Mouse (Mus musculus) gastrocnemius, postnatal 36 days (tissue): ENCODE data around the gene Snx22. TPM values are rescaled to one million over a fixed set of nuclear protein-coding genes. Genes with fewer than 3 reads are reported as not detected.

Experiments
- DNase-seq, 2 experiments: peaks; one replicate each; pipeline ENCODE4 v3.0.0; 2022
- intact Hi-C: fragments of 180-260 bp; cut with DNase I; formaldehyde crosslinking; loops from one replicate; pipeline ENCODE4 v1.15.1; 2025
- long read RNA-seq, 2 experiments: library from polyadenylated mRNA; stranded (forward); transcript quantifications; one replicate each; pipeline ENCODE4 v2.0.0; 2021
- total RNA-seq, 2 experiments: library from RNA; stranded (reverse); gene quantifications; 2 replicates each; pipeline ENCODE4 v1.2.3; 2021

The Snx22 gene
- total RNA-seq: under 1 TPM; 0.13 to 0.15 TPM
- long read RNA-seq, experiment 1: 0 reads
- long read RNA-seq, experiment 2: 0 reads

- DNase-seq: peak; percentile 79 to 85
- intact Hi-C loops: no loop called here
These were observed at the start of gene Snx22 for GRCm38 (mm10) chr9:66069583-66069982. Gene Snx22 (minus strand): TSS chr9:66069719.

DNA sequence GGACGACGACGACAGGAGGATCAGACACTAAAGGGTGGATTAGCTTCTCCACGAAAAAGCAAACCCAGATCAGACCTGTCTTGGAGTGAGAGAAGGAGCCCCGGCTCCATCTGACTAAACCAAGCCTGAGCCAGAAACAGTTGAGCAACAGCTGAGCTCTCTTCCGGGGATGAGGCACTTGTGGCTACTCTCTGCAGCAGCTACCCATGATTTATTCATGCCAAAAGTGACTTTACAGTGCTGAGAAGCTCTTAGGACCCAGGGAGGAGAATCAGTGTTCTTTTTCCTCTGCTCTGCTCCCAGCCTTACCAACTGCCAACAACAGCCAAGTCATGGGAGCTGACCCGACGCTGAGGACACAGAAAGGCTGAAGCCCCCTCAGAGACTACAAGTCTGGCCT lies 47.4 kb upstream of the Snx22 start:
- intact Hi-C loops: no loop called here

GRCm38 (mm10) chr9:66114341-66114740 lies 44.8 kb upstream of the Snx22 start:
- intact Hi-C loops: no loop called here
- no peak for DNase-seq

More for the DNA sequence above, 47.4 kb upstream of the Snx22 start:
- no peak for DNase-seq

- intact Hi-C loops: no loop called here
These were observed 41.3 kb upstream of the Snx22 start for GRCm38 (mm10) chr9:66110611-66111379.

DNA sequence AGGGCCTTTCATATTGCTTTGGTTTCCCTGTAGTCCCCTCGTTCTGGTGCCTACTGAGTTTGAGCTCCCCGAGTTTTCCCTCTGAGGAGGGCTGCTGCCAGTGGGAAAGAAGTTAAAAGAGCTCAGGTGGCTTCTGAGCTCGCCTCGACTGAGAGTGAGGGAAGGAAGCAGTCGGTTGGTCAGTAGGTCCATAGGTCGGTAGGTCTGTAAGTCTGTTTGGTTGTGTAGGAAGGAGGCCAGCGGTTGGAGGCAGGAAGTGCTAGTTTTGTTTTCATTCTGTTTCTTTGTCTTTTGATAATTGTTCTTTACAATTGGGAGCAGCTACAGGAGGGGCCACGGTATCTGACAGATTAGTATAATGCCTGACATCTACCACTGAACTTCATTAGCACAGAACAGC lies 40.6 kb upstream of the Snx22 start:
- intact Hi-C loops: no loop called here

More at GRCm38 (mm10) chr9:66110611-66111379, 41.3 kb upstream of the Snx22 start:
- DNase-seq: no peak

GRCm38 (mm10) chr9:66109574-66109973 lies 40.1 kb upstream of the Snx22 start:
- intact Hi-C loops: no loop called here
- DNase-seq: no peak

More for the DNA sequence above, 40.6 kb upstream of the Snx22 start:
- DNase-seq: no peak

DNA sequence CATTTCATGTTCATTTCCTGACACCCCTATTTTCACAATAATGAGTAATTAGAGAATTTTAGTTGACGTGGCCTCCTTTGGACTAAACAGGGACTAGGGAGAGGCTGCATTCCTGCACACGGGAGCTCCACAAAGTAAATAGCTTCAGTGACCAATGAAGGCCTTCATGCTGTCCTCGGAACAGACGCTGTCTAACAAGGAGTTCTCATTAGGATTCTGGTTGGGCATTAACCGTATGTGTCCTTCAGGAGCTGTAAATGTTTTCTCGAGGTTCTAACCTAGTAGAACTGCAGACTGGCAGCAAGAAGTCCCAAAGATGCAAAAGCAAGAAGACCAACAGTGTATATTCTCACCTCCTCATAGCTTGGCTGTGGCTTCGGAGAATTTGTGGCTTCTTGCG lies 35.6 kb upstream of the Snx22 start:
- intact Hi-C loops: no loop called here
- DNase-seq: no peak

DNA sequence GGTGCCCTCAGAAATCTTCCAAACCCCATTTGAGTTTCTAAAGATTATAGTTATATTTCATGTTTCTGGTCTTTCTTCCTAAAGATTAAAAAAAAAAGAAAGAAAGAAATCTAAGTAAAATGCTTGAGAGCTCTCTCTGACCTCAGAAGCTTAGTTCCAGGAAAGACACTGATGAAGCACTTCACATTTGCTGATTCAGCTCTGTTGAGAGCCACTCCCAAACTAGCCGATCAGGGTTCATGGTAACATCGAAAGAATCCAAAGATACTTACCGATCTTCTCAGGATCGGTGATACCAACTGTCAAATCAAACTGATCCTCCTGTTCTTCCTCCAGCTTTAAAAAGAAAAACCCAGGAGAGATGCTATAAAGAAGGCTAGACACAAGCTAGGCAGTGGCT lies 35.1 kb upstream of the Snx22 start:
- intact Hi-C loops: no loop called here
- no peak for DNase-seq

GRCm38 (mm10) chr9:66102668-66103067 lies 33.1 kb upstream of the Snx22 start:
- DNase-seq: no peak
- intact Hi-C loops: no loop called here

DNA sequence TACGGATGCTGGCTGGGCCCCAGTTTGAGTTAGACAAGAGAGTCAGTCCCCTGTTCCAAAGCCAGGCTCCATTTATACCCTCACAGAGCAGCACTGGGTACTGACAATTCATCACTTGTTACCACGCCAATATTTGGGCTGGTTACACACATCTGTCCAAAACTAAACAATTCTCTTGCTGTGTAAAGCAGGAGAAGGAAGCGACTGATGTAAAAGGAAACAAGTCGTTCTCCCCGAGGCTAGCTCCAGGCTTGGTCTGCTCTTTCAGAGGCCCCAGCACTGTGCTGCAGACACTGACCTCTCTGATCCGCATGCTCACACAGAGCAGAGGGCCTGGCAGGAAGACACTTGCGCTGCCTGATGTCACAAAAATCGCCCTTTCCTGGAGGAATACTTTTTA lies 32.1 kb upstream of the Snx22 start:
- intact Hi-C loops: no loop called here

DNA sequence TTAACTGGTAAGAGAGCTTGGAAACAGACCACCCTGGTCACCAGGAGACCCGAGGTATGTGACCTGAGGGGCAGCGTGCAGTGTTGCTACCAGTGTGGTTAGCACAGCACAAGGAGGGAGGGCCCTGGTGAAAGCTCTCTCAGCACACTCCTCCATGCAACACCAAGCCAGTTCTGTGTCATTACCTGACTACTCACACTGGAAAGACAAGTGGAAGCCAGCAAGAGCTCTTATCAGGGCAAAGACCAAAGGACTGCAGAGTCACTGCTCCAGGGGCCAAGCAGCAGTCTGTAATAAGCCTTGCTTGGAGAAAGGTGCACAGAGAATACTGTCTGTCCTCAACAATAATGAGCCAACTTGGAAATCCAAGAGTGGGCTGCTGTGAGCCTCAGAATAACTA lies 23.1 kb upstream of the Snx22 start:
- no peak for DNase-seq
- intact Hi-C loops: no loop called here

More for the DNA sequence above, 32.1 kb upstream of the Snx22 start:
- DNase-seq: no peak

DNA sequence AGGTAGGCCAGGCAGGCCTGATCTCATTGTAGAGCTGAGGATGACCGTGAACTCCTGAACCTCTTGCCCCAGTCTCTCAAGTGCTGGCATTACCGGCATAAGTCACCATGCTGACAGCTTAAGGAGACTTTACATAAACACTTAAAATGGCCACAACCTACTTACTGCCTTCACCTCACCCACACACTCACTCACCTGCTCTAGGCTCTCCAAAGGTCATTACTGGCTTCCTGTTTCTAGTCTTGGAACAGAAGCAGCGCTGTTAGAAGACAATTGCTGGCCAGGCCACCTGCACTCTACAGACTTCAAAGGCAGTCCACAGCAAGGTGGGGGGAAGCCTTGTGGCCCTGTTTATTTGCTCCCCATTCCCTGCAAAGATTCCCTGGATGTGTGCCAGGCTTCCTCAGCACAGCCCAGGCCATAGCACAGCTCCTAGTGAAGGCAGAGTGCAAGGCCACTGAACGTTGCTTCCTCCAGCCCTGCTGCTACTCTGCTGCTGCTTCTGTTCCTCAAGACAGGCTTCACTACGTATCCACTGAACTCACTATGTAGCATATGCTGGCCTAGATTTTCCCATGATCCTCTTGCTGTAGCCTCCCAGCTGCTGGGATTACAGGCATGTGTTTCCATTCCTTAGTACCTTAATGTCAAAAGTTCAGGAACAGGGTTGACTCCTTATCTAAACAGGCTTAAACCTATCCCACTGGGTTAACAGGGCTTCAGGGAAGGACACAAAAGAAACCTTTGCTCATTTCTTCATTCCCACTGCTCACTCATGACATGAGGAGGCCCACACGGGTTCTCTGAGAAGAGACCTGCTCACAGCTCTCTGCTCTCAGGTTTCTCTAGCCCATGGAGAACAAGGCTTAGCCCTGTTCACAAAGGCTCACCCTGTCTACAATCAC lies 22.1 kb upstream of the Snx22 start:
- intact Hi-C loops: no loop called here
- no peak for DNase-seq

- intact Hi-C loops: no loop called here
These were observed 21.2 kb upstream of the Snx22 start for GRCm38 (mm10) chr9:66090593-66091244.

DNA sequence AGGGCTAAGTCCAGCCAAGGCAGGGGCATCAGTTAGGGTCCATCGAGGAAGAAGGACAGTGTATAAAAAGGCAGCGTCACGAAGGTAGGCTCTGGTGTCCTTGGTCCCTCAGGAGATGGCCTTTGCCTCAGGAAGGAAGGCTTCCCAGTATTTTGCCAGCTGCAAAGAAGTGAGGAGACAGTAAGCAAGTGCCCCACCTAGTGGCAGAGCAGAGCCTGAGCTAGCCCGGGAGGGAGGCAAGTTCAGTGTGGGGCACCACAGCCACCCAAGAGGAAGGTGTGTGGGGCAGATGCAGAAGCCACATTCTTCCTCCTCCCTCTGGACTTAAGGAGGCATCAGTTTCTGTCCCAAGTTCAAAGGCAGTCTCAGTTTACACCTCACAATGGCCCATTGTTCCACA lies 18.9 kb upstream of the Snx22 start:
- intact Hi-C loops: no loop called here
- peak in 1 of 2 experiments; percentile 53 for DNase-seq

More at GRCm38 (mm10) chr9:66090593-66091244, 21.2 kb upstream of the Snx22 start:
- no peak for DNase-seq

DNA sequence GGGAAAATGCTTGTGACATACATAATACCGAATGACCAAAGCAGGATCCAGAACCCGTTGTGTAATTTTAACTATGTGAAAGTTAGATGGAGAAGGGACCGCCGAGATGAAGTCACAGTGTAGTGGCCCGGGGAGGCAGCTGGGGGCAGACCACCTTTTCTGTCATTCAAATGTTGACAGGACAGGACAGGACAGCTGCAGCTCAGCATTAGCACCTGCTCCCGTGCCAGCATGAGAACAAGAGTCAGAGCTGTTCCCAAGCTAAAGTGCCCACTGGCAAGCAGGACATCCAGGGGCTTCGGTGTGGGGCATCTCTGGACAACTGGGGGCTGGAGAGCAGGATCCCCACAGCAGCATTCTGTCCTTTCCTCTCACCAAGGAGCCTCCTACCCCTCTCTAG lies 17.5 kb upstream of the Snx22 start:
- no peak for DNase-seq
- intact Hi-C loops: no loop called here

GRCm38 (mm10) chr9:66084171-66084570 lies 14.7 kb upstream of the Snx22 start:
- intact Hi-C loops: no loop called here
- no peak for DNase-seq

DNA sequence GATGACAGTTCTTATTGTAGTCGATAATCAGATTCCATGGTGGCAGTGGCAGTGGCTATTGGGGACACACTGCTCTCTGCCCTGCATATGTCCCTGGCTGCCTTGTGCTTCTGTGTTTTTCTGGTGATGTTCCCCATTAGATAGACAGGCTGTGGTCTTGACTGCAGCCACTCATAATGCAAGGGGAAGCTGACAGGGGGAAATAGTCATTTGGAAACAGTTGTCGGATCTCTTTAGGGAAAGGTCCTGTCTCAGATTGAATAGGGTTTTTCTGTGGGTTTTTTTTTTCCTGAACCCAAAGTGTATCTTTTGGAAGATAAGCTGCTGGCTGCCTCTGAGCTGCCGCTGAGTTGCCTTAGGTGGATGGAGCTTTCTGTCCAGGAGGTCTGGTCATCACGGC lies 12.5 kb upstream of the Snx22 start:
- no peak for DNase-seq
- intact Hi-C loops: no loop called here

DNA sequence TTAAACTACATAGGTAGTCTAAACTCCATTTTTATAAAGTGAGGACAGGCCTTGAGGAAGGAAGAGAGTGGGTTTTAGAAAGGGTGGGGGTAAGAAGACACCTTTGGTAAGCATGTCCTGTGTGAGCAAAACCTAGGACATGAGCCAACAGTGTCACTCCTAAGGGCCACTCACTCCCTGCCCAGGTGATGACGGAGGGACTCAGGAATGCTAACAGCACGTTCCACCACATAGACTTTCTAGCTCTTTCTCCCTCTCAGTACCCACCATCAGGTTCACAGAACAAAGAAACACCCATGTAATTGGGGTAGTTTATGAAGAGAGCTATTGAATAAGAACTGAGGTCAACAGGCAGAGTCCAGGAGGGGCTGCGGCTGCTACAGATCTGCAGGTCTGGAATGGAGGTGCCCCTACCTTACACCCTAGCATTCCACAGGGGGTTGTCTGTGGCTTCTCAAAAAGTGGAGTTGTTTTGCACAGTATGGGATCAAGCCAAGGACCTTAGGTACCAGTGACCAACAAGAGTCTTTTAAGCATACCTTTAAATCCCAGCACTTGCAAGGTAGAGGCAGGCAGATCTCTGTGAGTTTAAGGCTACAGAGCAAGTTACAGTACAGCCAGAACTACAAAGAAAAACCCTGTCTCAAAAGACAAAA lies 11.4 kb upstream of the Snx22 start:
- intact Hi-C loops: no loop called here
- DNase-seq: no peak

DNA sequence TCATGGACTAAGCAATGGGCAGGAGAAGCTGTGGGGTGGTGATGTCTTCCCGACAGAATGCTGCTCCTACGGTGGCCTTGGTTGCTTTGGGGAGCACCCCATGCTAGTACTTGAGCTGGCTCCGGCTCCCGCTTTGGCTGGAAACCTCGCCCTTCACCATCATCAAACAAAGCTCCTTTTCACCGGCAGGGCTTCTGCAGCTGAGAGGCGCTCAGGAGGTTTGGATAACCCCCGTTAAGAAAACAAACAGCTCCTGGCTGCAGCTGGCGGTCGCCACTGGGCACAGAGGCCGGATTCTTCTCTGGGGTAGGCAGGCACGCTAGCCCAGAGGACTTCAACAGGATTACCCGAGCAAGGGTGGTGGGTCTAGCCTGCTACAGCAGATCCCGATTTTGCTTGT lies 9.0 kb upstream of the Snx22 start:
- intact Hi-C loops: no loop called here
- DNase-seq: no peak

GRCm38 (mm10) chr9:66078072-66078471 lies 8.6 kb upstream of the Snx22 start:
- no peak for DNase-seq
- intact Hi-C loops: no loop called here
